Mouse (Mus musculus) urinary bladder, postnatal 4 days (tissue): ENCODE data around the gene Kl.

Source experiments
- DNase-seq, 2 experiments: peaks; one replicate each; pipeline ENCODE4 v3.0.0; 2021 to 2022; ENCODE audit warnings: low spot score in 2 of 2

Kl gene

DNA sequence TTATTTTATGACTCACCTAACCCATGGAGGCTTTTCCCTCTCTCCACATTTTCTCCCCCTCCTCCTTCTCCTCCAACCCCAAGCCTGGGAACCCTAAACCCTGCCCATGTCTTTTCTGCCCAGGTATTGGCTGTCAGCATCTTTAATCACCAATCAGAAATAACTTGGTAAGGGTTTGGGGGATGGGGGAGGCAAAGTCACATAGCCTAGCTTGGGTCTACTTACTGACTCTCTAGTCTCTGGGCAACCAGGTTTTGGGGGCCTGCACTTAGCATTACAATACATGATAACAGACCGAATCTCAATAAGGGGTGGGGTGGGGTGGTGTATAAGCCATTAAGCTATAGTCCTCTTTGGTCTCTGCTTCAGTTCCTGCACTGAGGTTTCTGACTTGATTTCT lies 10.3 kb downstream of the Kl start:
- DNase-seq: no peak

DNA sequence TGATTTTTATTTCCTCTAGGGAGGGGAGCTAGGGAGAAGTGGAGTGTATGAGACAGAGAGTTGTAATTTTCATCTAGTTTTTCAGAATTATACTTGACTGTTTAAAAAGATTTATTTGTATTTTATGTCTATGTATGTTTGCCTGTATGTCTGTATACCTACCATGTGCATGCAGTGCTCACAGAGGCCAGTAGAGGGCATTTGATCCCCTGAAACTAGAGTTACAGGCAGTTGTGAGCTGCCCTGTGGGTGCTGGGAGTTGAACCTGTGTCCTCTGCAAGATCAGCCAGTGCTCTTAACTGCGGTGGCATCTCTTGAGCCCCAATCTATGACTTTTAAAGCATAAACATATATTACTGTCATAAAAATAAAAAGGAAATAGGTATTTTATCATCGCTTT lies 15.5 kb downstream of the Kl start:
- DNase-seq: no peak

DNA sequence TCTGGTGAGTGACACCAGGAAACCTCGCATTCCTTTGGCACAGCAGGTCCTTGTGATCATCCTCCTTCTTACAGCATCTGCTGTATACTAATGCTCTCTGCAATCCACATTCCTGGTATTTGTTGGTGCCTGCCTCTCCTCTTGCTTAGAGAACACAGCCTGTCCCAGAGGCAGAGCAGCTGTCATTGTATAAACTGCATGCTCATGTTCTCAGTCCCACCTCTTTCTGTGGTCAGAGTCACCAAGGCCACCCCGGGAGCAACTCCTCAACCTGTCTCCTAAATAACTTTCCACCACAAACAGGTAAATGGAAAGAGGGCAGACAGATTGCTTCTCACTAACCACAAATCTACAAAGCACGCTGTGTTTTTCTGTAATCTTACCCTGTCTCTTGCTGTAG lies 18.1 kb downstream of the Kl start:
- no peak for DNase-seq

DNA sequence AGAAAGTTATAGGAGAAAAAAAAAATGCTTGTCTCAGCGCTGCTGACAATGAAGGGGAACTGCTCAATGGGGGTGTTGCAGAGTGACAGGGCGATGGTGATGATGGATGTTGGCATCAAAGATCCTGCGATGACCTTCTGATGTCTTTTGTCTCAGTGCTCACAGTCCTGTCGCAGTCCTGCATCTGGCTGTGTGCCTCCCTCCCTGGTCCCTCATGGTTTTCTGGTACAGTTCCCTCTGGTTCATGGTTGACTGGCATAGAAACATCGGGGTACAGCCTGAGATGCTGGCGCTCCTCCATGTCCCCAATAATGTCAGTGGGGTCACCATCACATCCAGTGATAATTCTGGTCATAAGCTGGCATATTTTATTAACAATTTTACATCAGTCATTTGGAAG lies 18.7 kb downstream of the Kl start:
- no peak for DNase-seq

DNA sequence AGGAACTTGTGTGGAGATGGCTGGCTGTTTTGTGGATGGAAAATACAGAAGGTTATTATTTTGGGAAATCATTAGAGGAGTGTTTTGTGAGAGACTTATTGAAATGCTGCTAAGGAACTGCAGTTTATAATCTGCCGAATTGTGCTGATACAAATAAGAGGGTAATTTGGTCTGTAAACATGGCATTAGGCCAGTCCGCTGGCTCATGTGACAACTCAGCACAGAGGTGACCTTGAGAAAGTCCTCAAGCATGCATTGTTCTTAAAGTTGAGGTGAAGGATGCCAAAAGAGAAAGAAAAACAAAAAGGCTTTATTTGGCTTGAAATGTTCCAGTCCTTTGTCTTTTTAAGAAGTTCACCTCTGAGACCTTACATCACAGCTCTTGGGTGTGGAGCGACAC lies 21.8 kb downstream of the Kl start:
- no peak for DNase-seq

DNA sequence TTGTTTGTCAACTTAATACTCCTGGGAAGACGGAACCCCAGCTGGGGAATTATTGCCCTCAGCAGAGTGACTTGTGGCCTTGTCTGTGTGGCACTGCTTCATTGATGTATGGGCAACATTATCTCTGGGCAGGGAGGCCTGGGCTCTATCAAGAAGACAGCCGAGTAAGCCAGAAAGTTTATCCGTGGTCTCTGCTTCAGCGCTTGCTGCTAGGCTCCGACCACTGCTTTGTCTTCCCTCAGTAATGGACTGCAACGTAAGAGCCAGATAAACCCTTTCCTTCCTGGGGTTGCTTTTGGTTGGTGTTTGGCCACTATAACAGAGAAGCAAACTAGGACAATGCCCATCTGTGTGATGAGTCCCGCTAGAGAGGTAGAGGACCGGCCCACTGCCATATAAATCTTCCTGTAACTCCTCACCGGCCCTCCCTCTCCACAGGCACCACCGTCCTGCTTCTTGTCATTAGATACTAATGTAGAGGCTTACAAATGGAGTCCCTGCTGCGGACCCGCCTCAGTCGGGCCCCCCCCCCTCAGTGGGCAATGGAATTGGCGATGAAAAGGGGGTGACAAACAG lies 25.1 kb downstream of the Kl start:
- DNase-seq: no peak

DNA sequence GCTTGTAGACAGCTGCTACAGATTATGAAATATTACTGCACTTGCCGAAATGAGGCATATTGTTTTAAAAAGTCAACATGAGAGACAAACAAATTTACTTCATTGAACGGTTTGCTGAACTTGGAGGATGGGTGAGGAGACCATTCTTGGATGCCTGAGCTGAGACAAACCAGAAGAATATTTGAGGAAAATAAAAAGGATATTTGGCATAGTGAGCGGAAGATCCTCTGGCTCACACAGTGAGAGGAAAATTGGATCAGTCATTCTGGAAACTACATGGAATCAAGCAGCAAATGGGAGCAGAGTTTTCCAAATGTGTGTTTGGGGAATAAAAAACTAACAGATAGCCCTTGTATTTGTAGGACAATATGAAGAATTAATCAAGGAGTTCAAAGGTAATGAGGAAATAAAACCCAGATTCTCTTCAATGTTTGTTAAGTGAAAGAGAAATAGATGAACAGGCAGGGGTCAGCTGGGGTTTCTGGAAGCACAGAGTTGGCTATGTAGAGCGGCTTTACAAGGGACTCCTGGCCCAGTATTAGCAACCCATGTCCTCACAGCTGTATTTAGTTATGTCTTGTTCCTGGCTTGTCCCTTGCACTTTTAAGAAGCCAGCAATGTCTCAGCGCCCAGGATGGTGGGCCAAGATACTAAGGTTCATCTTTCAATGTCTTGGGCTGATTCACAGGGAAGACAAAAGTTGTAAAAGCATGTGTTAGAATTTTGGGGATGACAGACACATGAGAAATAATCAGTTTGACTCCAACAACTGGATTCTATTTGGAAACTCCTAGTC lies 27.1 kb downstream of the Kl start:
- DNase-seq: peak in 1 of 2 experiments; percentile 29

DNA sequence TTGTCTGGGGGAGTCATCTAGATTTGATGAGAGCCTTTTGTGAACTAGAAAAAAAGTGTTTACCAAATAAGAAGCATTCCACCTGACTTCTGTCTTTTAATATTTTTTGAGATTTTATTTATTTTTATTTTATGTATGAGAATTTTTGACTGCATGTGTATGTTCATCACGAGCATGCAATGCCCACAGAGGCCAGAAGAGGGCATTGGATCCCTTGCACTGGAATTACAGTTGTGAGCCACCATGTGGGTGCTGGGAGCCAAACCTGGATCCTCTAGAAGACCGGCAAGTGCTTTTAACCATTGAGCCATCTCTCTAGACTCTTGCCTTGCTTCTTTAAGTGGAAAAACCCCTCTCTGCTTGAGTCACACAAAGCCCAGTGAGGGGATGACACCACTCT lies 29.7 kb downstream of the Kl start:
- DNase-seq: no peak

DNA sequence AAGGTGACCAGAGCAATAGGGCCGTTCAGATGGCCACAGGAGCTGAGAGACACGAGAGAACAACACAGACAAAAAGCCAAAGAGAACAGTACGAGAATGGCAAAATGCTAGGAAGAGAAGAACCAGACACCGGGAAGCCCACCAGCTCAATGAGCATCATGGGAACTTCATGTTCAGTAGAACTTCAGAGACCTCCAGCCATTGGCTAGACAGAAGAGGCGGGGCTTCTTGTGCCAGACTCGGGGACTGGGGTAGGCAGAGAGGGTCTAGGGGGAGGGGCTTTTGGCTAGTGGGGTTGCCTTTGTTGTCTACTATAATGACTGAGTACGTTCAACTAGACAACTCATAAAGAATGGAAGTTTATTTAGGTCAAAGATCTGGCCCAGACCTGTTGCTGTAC lies 41.7 kb downstream of the Kl start:
- DNase-seq: no peak

DNA sequence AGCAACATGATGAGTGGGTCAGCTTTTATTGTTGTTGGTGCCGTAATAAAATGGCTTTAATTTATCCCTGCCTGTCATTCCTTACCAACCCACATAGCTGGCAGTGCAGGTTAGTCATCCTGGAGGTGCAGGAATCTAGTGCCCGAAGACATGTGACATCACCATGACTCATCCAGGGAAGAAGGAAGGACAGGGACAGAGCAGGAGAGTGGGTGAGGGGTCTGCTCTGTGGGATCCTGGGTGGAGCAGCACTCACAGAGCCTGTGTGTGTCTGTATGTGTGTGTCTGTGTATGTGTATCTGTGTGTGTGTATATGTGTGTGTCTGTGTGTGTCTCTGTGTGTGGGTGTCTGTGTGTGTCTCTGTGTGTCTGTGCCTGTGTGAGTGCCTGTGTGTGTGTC lies 44.2 kb downstream of the Kl start:
- DNase-seq: no peak

DNA sequence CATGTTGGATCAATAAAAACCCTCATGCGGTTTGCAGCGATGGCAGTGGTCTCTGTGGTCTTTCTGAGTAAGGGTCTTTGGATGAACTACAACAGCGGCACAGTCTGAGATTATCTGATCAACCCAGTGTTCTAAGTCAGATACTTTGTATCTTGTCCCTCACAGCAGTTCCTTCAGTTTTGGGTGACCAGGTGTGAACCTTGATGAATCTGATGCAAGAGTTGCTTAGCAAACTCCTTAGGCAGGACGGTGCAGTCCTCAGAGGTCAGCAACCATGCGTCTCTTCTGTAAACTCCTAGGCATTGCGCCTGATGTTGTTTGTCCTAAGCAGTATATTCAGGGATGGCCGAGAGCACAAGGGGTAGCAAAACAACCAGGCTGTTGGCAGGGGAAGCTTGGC lies 48.7 kb downstream of the Kl start:
- no peak for DNase-seq

DNA sequence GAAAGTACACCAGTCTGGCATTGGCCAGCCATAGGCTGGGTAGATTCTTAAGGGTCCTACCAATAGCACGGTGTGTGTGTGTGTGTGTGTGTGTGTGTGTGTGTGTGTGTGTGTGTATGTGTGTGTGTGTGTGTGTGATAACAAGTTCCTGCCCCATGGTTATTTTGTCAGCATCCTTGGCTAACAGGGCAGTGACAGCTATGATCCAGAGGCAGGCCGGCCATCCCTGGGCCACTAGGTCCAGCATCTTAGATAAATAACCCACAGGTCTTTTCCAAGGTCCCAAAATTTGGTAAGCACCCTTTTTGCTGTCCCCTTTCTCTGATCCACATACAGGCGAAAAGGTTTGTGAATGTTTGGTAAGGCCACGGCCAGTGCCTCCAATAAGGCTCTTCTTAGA lies 49.6 kb downstream of the Kl start:
- no peak for DNase-seq

DNA sequence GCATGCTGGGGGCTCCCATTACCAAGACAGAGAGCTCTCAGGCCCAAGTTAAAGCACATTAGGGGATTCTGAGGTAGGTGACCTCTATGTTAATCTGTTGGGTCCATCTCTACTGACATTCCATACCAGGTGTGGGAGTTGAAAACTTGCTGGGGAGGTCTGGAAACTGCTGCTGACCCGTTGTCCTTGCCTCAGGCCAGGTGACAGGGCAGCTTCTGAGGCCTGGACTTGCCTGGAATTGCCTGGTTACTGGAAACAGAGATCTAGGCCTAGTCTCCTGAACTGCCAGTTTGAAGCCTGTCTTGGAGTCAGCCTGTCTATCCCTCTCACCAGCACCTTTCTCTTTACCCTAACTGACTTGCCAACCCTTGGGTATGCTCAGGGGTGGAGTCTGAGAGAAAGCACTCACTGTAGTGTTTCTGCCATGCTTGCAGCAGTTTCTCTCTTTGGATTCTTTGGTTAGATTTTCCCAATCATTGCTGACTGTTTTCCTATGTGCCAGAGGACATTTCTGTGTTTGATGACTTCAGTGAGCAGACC lies 51.9 kb downstream of the Kl start:
- DNase-seq: no peak

DNA sequence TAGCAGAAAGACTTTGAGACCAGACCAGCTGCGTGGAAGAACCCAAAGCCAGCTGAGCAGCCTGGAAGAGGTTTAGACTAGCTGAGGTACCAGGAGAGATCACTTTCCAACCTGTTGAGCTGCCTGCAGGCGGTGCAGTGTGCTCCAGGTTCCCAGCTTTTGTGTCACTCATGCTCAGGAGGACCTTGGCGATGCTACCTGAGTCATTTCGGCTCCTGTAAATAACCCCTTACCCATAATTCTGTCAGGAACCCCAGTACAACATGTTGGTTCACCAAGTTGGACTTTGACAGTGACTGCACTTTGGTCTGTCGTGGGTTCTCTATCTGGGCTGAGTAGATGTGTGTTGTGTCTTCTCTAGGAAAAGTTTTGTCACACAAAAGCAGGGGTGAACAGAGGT lies 66.0 kb downstream of the Kl start:
- DNase-seq: no peak

DNA sequence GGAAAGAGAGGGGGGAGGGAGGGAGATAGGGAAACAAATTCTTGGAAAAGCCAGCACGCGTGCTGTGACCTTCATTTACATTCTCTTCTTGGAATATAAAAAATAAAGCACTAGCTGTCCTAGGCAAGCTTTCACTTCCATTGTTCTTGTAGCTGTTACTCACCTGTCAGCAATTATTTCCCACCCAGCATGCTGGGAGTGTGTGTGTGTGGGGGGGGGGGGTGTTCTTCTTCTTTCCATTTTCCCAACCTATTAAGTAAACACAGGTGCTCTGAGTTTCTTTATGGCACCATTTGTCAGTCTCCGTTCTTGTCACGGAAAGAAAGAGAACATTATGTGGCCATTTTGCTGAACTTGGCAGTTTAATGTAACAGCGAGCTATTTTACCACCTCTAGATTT lies 66.6 kb downstream of the Kl start:
- no peak for DNase-seq

DNA sequence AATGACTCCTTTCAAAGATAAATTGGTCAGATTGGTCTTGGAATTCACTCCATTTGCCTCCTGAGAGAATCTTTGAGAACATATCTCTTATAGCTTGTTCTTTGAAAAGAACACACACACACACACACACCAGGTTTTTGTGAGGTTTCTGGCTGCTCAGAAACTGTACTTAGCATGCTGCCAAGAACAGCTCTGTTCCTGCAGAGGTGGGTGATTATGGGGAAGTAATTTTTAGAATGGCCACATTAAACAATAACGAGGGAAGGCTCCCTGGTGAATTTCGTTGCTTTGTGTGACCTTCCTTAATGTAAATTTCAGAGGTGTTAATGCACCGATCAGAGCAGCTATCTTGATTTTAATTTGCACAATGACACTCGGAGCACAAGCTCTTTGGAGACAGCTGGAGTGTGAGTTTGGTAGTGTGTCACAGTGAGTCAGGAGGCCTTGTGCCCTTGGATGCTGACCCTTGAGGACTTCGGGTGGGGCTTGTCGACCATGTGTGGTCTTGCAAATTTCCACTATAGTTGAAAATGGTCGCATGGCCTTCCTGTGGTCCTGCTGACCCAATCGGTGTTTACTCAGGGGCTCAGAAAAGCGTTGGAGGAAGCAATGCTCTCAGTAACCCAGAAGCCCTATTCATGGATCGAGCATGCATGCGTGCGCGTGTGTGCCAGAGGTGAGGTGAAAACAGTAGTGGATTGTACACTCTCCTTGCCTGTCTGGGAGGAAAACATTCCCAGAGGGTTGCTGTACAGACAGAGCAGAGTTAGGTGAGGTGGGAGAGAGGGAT lies 67.8 kb downstream of the Kl start:
- no peak for DNase-seq

DNA sequence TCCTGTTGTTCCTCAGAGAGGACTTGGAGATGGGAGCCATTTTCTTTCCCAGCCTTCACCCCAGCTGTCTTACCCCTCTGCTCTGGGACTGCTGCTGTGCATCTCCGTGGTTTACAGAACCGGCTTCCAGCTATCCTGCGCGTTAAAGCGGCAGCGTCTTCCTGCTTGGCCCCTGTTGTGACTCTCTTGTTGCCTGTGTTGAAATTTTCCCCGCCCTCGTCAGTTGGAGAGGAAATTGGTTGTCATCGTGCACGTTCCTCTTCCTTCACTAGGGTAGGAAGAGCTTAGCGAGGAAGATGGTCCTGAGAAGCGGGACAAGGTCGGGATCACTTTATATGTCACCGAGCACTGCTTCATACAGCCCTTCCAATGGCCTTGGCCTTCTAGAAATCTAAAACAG lies 68.4 kb downstream of the Kl start:
- DNase-seq: no peak

DNA sequence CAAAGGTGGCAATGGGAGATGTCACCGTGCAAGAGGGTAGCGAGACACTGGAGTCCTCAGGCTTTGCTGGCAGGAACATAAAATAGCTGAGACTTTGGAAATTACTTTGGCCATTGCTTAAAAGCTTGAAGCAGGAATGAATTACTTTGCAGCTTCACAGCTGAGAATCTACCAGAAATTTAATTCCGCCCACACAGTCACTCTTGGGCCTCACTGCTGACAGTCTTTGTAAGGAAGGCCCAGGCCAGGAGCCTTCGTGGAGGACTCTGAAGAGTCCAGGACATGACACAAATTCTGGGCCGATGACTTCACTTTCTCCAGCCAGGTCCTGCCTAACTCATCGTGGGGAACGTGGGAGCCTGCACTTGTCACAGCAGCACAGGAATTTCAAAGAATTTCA lies 69.6 kb downstream of the Kl start:
- DNase-seq: no peak

DNA sequence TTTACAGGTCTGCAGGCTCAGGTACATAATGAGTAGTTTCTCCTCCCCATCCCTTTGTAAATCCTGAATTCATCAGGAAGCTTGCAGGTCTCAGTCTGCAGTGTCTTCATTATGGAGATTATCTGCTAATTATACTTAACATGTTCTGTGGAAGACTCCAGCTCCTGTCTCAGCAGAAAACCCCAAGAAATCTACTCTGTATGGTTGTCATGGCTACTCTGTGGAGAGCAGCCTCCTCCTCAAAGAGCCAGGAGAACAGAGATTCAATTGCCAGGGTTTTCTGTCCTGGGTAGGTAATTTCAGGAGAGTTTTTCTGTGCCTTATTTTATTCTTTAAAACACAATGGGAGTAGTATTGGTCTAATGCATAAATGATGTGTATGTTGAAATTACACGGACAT lies 70.5 kb downstream of the Kl start:
- DNase-seq: no peak

DNA sequence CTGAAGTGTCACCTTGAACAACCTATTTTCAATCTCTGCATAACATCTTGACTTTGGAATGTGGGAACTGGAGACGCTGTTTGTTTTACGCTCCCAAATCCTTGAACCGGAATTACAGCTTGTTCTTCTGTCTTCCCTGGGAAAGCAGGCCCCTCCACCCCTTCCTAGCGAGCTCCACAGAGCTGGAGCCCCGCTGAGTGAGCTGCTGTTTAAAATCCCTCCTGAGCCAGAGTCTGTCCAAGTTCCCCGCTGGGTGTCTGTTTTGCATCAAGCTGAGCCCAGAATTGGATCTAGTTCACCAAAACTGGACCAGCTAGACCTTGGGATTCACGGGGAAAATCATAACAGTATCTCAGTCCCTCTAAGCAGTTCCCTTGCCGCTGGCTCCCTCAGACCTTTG lies 71.1 kb downstream of the Kl start:
- peak in 1 of 2 experiments; percentile 47 for DNase-seq

DNA sequence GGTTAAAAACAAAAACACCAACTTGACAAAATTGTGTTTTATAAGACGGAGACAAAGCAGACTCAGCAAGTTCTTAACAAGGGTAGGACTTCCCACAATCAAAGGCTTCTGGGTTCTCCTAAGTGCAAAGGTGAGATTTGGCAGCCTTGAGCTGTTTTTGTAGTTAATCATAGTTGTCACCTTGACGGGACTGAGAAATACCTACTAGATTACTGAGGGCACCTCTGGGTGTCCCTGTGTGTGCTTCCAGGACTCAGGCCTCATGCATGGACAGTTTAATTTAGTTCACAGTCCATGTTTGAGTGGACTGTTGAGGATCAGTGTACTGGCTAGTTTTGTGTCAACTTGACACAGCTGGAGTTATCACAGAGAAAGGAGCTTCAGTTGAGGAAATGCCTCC lies 72.1 kb downstream of the Kl start:
- no peak for DNase-seq

DNA sequence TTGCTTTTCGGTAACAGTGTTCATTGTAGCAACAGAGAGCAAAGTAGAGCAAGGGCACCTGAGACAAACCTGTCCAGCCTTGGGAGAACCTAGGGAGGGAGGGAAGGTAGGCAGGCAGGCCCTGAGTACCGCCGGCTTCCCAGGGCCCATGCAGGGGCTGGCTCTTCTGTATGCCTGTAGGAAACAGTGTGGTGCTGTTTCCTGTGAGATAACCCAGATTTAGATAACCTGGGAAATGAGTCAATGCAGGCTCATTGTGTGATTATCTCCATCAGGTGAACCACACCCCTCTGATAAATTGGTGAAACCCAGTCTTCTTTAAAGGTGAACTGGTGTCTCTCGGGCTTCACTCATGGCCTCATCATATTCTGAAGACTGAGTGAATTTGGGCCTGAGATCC lies 73.7 kb downstream of the Kl start:
- no peak for DNase-seq

DNA sequence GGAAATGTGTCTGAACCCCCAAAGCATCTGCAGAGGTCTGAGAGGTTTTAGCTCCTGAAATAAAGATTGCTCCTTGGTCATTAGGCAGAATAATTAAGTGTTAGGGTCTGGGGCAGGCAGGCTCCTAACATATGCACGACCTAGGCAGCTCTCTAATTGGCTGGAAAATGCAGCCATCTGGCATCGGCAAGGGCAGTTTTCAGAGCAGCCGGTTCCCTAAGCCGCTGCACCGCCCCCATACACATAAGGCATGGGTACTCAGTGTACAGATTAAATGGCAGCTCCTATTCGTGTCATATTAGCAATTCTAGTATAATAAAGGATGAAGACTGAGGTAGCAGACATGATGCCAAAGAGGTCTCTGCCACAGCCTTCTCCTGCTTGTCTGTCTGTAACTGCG lies 74.8 kb downstream of the Kl start:
- no peak for DNase-seq
